Mouse (Mus musculus): ENCODE measurements around the gene Mst1. TPM values are rescaled to one million over a fixed set of nuclear protein-coding genes. Genes with fewer than 3 reads are reported as not detected.

The Mst1 gene
- polyA plus RNA-seq, 1 experiment, result 0.65 TPM

DNA sequence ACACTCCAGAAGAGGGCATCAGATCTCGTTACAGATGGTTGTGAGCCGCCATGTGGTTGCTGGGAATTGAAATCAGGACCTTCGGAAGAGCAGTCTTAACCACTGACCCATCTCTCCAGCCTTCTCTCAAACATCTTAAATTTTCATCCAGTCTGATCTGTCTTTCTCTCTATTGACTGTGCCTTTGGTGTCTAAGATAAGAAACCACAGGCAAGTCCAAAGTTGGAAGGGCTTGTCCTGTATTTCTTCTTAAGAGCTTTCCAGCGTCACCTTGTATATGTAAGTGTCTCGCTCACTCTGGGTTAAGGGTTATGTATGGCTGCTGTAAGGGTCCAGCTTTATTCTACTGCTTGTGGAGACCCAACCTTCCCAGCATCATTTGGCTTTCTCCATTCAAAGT lies 51.3 kb downstream of the Mst1 start:
- Histone ChIP-seq H3K79me2 (ENCODE audit: control insufficient read depth, insufficient read depth) (no peaks in the 10 kb centered on the region), H3K4me2 (ENCODE audit: low read depth) (no peak overlapping the region), H3K27me3 (ENCODE audit: control insufficient read depth, insufficient read depth, insufficient read length) (no peaks in the 10 kb centered on the region), H3ac (ENCODE audit: control insufficient read depth, insufficient read length) (no peak overlapping the region), H3K36me3 (ENCODE audit: control insufficient read depth, insufficient read depth) (no peaks in the 10 kb centered on the region), H3K4me3 (no peak overlapping the region)
- TF ChIP-seq POLR2AphosphoS2 (IDR thresholded peaks at IDR 0.05; ENCODE audit: insufficient read length, low read depth), result no peak
- no peak for TF ChIP-seq MYOG (IDR thresholded peaks at IDR 0.05; ENCODE audit: control insufficient read depth in 1 of 3, insufficient read depth in 1 of 3, insufficient read length in 2 of 3, low read depth in 2 of 3)
- no peak for TF ChIP-seq MAX (IDR thresholded peaks at IDR 0.05; ENCODE audit: low read depth)
- TF ChIP-seq TCF12 (IDR thresholded peaks at IDR 0.05; ENCODE audit: insufficient read depth, poor library complexity, severe bottlenecking), result no peak
- no peak for TF ChIP-seq USF1 (IDR thresholded peaks at IDR 0.05; ENCODE audit: low read depth)

DNA sequence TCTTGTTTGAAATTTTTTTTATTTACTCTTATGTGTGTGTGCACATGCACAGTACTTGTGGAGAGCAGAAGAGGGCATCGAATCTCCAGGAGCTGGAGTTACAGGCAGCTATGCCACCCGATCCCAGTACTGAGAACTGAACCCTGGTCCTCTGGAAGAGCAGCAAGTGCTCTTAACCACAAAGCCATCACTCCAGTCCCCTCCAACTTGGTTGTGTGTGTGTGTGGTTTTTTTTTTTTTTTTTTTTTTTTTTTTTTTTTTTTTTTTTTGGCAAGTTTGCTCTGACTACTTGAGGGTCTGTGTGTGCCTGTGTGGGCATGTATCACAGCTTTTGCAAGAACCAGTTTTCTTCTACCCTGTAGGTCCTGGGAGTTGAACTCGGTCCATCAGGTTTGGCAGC lies 52.1 kb downstream of the Mst1 start:
- H3K36me3 ChIP-seq (ENCODE audit: control insufficient read depth, insufficient read depth), result no peaks in the 10 kb centered on the region
- H3ac ChIP-seq (ENCODE audit: control insufficient read depth, insufficient read length), result no peak overlapping the region
- H3K4me3 ChIP-seq, result no peak overlapping the region
- no peak overlapping the region for H3K4me2 ChIP-seq (ENCODE audit: low read depth)
- H3K27me3 ChIP-seq (ENCODE audit: control insufficient read depth, insufficient read depth, insufficient read length), result no peaks in the 10 kb centered on the region
- TF ChIP-seq MAX (IDR thresholded peaks at IDR 0.05; ENCODE audit: low read depth), result no peak
- no peak for TF ChIP-seq MYOG (IDR thresholded peaks at IDR 0.05; ENCODE audit: control insufficient read depth in 1 of 3, insufficient read depth in 1 of 3, insufficient read length in 2 of 3, low read depth in 2 of 3)
- TF ChIP-seq E2F4 (IDR thresholded peaks at IDR 0.05; ENCODE audit: insufficient read depth), result no peak
- TF ChIP-seq TCF3 (IDR thresholded peaks at IDR 0.05; ENCODE audit: insufficient read length, low read depth), result no peak
- TF ChIP-seq SRF (IDR thresholded peaks at IDR 0.05; ENCODE audit: control insufficient read depth, insufficient read length, low read depth), result no peak
- TF ChIP-seq MYOD1 (IDR thresholded peaks at IDR 0.05; ENCODE audit: control insufficient read depth in 1 of 3, insufficient read length in 2 of 3, low read depth in 2 of 3), result no peak
- no peak for TF ChIP-seq USF1 (IDR thresholded peaks at IDR 0.05; ENCODE audit: low read depth)
- no peak for TF ChIP-seq TCF12 (IDR thresholded peaks at IDR 0.05; ENCODE audit: insufficient read depth, poor library complexity, severe bottlenecking)
- no peak for TF ChIP-seq POLR2A (IDR thresholded peaks at IDR 0.05; ENCODE audit: insufficient read length, low read depth)
- no peaks in the 10 kb centered on the region for H3K79me2 ChIP-seq (ENCODE audit: control insufficient read depth, insufficient read depth)

DNA sequence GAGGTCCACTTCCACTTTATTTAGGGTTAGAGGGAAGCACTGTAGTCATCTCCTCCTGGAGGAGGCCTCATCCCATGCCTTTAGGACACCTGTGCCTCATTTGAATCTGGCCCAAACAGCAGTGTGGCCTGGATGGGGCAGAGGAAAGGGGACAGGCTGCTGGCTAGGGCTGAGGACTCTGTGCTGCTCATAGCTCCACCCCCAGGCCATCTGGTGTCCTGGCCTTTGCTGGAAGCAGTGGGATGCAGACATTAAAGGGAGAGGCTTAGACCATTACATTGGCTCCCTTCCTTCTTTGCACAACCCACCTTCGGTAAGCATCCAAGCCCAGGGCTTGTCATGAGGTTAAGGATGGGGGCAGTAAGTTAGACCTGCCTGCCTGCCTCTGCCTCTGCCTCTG lies 53.2 kb downstream of the Mst1 start:
- H3K4me3 ChIP-seq, result no peak overlapping the region
- TF ChIP-seq SRF (IDR thresholded peaks at IDR 0.05; ENCODE audit: control insufficient read depth, insufficient read length, low read depth) (no peak), REST (IDR thresholded peaks at IDR 0.05; ENCODE audit: insufficient read depth, insufficient read length) (no peak), POLR2A (IDR thresholded peaks at IDR 0.05; ENCODE audit: insufficient read length, low read depth) (no peak), MYOD1 (IDR thresholded peaks at IDR 0.05; ENCODE audit: control insufficient read depth in 1 of 3, insufficient read length in 2 of 3, low read depth in 2 of 3) (peak in 1 of 3 experiments; percentile 12)
- H3K79me2 ChIP-seq (ENCODE audit: control insufficient read depth, insufficient read depth), result no peaks in the 10 kb centered on the region
- no peak overlapping the region for H3K4me2 ChIP-seq (ENCODE audit: low read depth)
- no peaks in the 10 kb centered on the region for H3K27me3 ChIP-seq (ENCODE audit: control insufficient read depth, insufficient read depth, insufficient read length)
- no peak overlapping the region for H3ac ChIP-seq (ENCODE audit: control insufficient read depth, insufficient read length)
- no peaks in the 10 kb centered on the region for H3K36me3 ChIP-seq (ENCODE audit: control insufficient read depth, insufficient read depth)

Other genes with a start within 250 kb of the Mst1 start
- 10.2 TPM for gene Rbm6, start 207.2 kb upstream of the Mst1 start, polyA plus RNA-seq (2012; fragmentation: generic; extraction: Trizol)
- gene Mon1a, start 192.3 kb upstream of the Mst1 start, polyA plus RNA-seq (2012; fragmentation: generic; extraction: Trizol), result 8.4 TPM
- 0.04 TPM for gene Mst1r, start 173.6 kb upstream of the Mst1 start, polyA plus RNA-seq (2012; fragmentation: generic; extraction: Trizol)
- not detected for gene Actl11, start 152.0 kb upstream of the Mst1 start, polyA plus RNA-seq (2012; fragmentation: generic; extraction: Trizol)
- 0.06 TPM for gene Camkv, start 144.8 kb upstream of the Mst1 start, polyA plus RNA-seq (2012; fragmentation: generic; extraction: Trizol)
- 4.7 TPM for gene Traip, start 130.3 kb upstream of the Mst1 start, polyA plus RNA-seq (2012; fragmentation: generic; extraction: Trizol)
- 1.2 TPM for gene Uba7, start 104.9 kb upstream of the Mst1 start, polyA plus RNA-seq (2012; fragmentation: generic; extraction: Trizol)
- gene Gm20661, start 97.4 kb upstream of the Mst1 start, polyA plus RNA-seq (2012; fragmentation: generic; extraction: Trizol), result not detected
- gene Inka1, start 94.6 kb upstream of the Mst1 start, polyA plus RNA-seq (2012; fragmentation: generic; extraction: Trizol), result 1.1 TPM
- not detected for gene Cdhr4, start 87.9 kb upstream of the Mst1 start, polyA plus RNA-seq (2012; fragmentation: generic; extraction: Trizol)
- 0.82 TPM for gene Gm20662, start 84.1 kb upstream of the Mst1 start, polyA plus RNA-seq (2012; fragmentation: generic; extraction: Trizol)
- gene Ip6k1, start 77.9 kb upstream of the Mst1 start, polyA plus RNA-seq (2012; fragmentation: generic; extraction: Trizol), result 34.4 TPM
- 32.0 TPM for gene Gmppb, start 31.2 kb upstream of the Mst1 start, polyA plus RNA-seq (2012; fragmentation: generic; extraction: Trizol)
- gene Amigo3, start 27.3 kb upstream of the Mst1 start, polyA plus RNA-seq (2012; fragmentation: generic; extraction: Trizol), result 1.8 TPM
- 33.4 TPM for gene Rnf123, start 2.9 kb downstream of the Mst1 start, polyA plus RNA-seq (2012; fragmentation: generic; extraction: Trizol)
- gene Apeh, start 14.2 kb downstream of the Mst1 start, polyA plus RNA-seq (2012; fragmentation: generic; extraction: Trizol), result 59.0 TPM
- 0.56 TPM for gene Bsn, start 109.9 kb downstream of the Mst1 start, polyA plus RNA-seq (2012; fragmentation: generic; extraction: Trizol)
- gene Dag1, start 183.5 kb downstream of the Mst1 start, polyA plus RNA-seq (2012; fragmentation: generic; extraction: Trizol), result 195 TPM
- 37.9 TPM for gene Nicn1, start 210.0 kb downstream of the Mst1 start, polyA plus RNA-seq (2012; fragmentation: generic; extraction: Trizol)
- 2.1 TPM for gene Amt, start 216.4 kb downstream of the Mst1 start, polyA plus RNA-seq (2012; fragmentation: generic; extraction: Trizol)
- 306 TPM for gene Rhoa, start 225.7 kb downstream of the Mst1 start, polyA plus RNA-seq (2012; fragmentation: generic; extraction: Trizol)
- gene Tcta, start 225.7 kb downstream of the Mst1 start, polyA plus RNA-seq (2012; fragmentation: generic; extraction: Trizol), result 29.8 TPM